Mouse (Mus musculus) intestine, embryonic 14.5 days (tissue): ENCODE results near the gene Pctp. TPM values are rescaled to one million over a fixed set of nuclear protein-coding genes. Genes with fewer than 3 reads are reported as not detected.

Source experiments
- ATAC-seq: fragments of 200-750 bp; cut with Nextera tagmentation; replicated peaks from 2 replicates; pipeline ENCODE4 v1.8.0; 2017; ENCODE audit warnings: low read depth, moderate number of reproducible peaks, moderate TSS enrichment, moderate library complexity; ENCODE audit not compliant: low FRiP score, low TSS enrichment
- DNase-seq: peaks from one replicate; pipeline ENCODE4 v3.0.0-alpha.2; 2018; ENCODE audit warnings: low spot score
- H3K27ac ChIP-seq: fragments of 300-500 bp; sonication (generic); 2 replicates; pipeline ENCODE4 v1.5.1; 2014; ENCODE audit warnings: low read depth, mild to moderate bottlenecking, control low read depth
- H3K27me3 ChIP-seq: fragments of 300-500 bp; sonication (generic); replicated peaks from 2 replicates; pipeline ENCODE4 v1.6.1; 2014; ENCODE audit warnings: low read length, control low read depth; ENCODE audit not compliant: control insufficient read depth, insufficient read depth
- H3K36me3 ChIP-seq: fragments of 300-500 bp; sonication (generic); 2 replicates; pipeline ENCODE4 v1.6.1; 2014; ENCODE audit warnings: low read length, control low read depth; ENCODE audit not compliant: control insufficient read depth, insufficient read depth
- H3K4me1 ChIP-seq: fragments of 300-500 bp; sonication (generic); replicated peaks from 2 replicates; pipeline ENCODE4 v1.6.1; 2014; ENCODE audit warnings: low read length, control low read depth, mixed read lengths; ENCODE audit not compliant: control insufficient read depth, insufficient read depth
- H3K4me2 ChIP-seq: fragments of 300-500 bp; sonication (generic); 2 replicates; pipeline ENCODE4 v1.6.1; 2014; ENCODE audit warnings: low read length
- H3K4me3 ChIP-seq: fragments of 300-500 bp; sonication (generic); 2 replicates; pipeline ENCODE4 v1.5.1; 2014; ENCODE audit warnings: low read depth, low read length, control low read depth, mixed read lengths
- H3K9ac ChIP-seq: fragments of 300-500 bp; sonication (generic); 2 replicates; pipeline ENCODE4 v1.6.1; 2014; ENCODE audit warnings: mild to moderate bottlenecking, low read length
- H3K9me3 ChIP-seq: fragments of 300-500 bp; sonication (generic); 2 replicates; pipeline ENCODE4 v1.6.1; 2016; ENCODE audit warnings: low read length, control low read depth; ENCODE audit not compliant: control insufficient read depth
- WGBS: fragments of 180-500 bp; shearing (Covaris S2); extraction: QIAGEN DNeasy Blood & Tissue Kit; methylation state at CpG from one replicate; pipeline ENCODE4 v1.1.7; 2014; 5-methylcytosine and 5-hydroxymethylcytosine counted together
- polyA plus RNA-seq: library from polyadenylated mRNA; unstranded; fragments of >200 nt; fragmentation: Nextera tagmentation; extraction: Ambion mirVana; gene quantifications from 2 replicates; pipeline ENCODE4 v1.2.1, GENCODE M21; 2014

The Pctp gene
- polyA plus RNA-seq, 1 experiment from 2014 or later, result 9.7 TPM

DNA sequence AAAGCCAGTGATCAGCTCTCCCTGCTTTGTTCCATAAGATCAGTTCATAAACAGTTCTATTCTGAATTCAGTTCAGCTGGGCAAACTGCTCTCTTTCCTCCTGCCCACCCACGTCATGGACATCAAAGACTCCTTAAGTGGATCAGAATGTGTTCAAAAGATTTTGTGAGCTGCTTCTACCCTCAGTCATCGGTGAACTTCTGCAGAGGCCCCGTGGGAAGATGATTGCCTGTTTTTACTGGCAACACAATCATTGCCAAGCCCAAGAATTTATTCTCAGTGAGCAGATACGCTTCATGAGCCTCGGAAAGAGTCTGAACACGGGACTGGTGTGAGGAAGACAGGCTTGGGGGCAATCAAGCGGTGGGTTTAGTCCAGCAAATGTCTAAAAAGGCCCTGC lies 24.5 kb upstream of the Pctp start:
- no peak overlapping the region for H3K4me2 ChIP-seq
- WGBS, result 56% methylated on average over 7 of the region's 7 CpGs
- no peak overlapping the region for H3K4me3 ChIP-seq
- H3K36me3 ChIP-seq, result no peaks in the 10 kb centered on the region
- H3K27me3 ChIP-seq, result 0 out of 2 replicates have a peak, but pooled peaks cover 3% of the 10 kb centered on the region
- H3K9me3 ChIP-seq, result no peaks in the 10 kb centered on the region
- H3K9ac ChIP-seq, result no peak overlapping the region
- DNase-seq (peak; percentile 46), ATAC-seq (no peak)
- H3K27ac ChIP-seq, result no peak overlapping the region
- H3K4me1 ChIP-seq, result peaks cover 11% of the 10 kb centered on the region; the same call in 1 of the 2 replicates

DNA sequence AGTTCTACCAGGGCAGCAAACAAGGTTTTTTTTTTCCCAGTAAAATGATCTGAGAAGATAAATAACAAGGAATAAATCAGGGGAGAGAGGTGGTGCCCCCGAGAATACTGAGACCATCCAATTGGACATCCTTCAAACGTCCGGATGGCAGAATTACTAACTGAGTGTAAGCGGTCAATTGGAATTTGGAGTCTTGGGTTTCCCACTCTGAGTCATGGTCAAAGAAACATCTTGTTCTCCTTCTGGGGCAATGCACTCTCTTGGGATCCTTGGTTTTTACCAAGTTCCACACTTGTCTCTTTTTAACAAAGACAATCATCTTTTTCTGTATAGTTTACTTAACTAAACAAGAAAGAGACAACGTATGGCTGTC lies 24.1 kb upstream of the Pctp start:
- no peak for DNase-seq
- no peaks in the 10 kb centered on the region for H3K36me3 ChIP-seq
- 59% methylated on average over 5 of the region's 5 CpGs for WGBS

DNA sequence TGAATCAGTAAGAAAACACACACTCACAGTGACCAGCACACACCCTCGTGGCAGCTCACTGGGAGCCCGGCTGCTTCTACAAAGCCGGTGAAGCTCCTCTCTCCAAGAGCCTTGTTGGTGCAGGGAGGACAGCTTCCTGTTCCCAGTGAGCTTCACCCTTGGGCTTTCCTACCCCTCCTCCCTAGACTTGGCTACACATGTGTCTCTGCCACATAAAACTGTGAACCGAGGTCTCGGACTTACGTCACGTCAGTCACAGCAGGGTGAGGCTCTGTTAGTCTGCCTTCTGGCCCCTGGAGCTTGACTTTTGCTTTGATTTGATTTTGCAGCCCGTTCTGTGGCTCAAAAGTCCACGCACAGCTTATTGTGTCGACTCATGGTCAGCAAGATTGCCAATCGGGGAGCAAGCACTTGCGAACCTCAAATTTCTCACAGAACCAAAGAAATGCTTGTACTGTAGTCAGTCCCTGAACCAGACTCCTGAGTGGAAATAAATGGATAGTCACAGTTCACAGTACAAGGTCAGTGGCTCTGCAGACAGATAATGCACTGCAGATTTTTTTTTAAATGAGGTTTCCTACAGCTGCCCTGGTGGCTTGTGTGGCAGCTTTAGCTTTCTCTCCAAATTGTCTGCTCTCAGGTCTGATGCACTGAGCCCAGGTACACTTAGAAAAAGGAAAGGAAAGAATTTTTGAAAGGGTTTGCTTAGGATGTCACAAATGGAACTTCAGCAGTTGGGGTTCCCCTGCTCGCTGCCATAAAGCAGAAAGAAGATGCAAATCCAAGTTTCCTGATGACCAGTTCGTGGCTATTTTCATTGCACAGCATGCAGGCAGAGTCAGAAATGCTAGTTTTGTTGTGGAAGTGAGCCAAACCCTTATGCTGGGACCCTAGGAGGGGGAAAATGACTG lies 23.5 kb upstream of the Pctp start:
- DNase-seq (peak; percentile 46), ATAC-seq (no peak)
- 0 out of 2 replicates have a peak, but pooled peaks cover under 1% of the 10 kb centered on the region for H3K27me3 ChIP-seq
- peaks cover 10% of the 10 kb centered on the region; the same call in 1 of the 2 replicates for H3K4me1 ChIP-seq
- no peaks in the 10 kb centered on the region for H3K9me3 ChIP-seq
- 62% methylated on average over 14 of the region's 14 CpGs for WGBS
- no peak overlapping the region for H3K4me2 ChIP-seq
- H3K36me3 ChIP-seq, result no peaks in the 10 kb centered on the region
- H3K27ac ChIP-seq, result no peak overlapping the region
- H3K9ac ChIP-seq, result no peak overlapping the region
- no peak overlapping the region for H3K4me3 ChIP-seq

More for the DNA sequence above, 24.1 kb upstream of the Pctp start:
- Histone ChIP-seq H3K4me1 (peaks cover 11% of the 10 kb centered on the region; the same call in 1 of the 2 replicates), H3K4me2 (no peak overlapping the region), H3K9me3 (no peaks in the 10 kb centered on the region), H3K9ac (no peak overlapping the region), H3K27ac (no peak overlapping the region), H3K4me3 (no peak overlapping the region), H3K27me3 (0 out of 2 replicates have a peak, but pooled peaks cover 3% of the 10 kb centered on the region)
- no peak for ATAC-seq

DNA sequence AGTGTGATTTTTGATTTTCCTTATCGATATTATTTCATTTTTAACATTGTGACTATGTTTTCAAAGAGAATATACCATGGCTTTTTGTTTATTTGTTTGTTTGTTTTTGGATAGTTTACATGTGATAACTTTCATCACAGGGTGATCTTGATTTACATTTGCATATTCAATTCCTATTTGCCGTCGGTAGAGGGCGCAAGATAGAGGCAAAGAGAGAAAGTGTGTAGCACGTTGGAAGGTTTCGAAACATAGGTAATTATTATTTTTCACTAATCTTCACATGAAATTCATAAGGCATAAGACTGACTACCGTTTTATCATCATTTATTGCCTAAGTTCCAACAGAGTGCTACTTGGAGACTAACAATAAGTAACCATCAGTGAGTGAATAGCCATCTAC lies 16.5 kb upstream of the Pctp start:
- H3K4me2 ChIP-seq, result no peak overlapping the region
- no peak overlapping the region for H3K9ac ChIP-seq
- WGBS, result 17% methylated on average over 7 of the region's 7 CpGs
- no peak overlapping the region for H3K27ac ChIP-seq
- DNase-seq (no peak), ATAC-seq (no peak)
- no peaks in the 10 kb centered on the region for H3K27me3 ChIP-seq
- H3K4me1 ChIP-seq, result no peaks in the 10 kb centered on the region
- H3K9me3 ChIP-seq, result no peaks in the 10 kb centered on the region
- H3K36me3 ChIP-seq, result no peaks in the 10 kb centered on the region
- no peak overlapping the region for H3K4me3 ChIP-seq

DNA sequence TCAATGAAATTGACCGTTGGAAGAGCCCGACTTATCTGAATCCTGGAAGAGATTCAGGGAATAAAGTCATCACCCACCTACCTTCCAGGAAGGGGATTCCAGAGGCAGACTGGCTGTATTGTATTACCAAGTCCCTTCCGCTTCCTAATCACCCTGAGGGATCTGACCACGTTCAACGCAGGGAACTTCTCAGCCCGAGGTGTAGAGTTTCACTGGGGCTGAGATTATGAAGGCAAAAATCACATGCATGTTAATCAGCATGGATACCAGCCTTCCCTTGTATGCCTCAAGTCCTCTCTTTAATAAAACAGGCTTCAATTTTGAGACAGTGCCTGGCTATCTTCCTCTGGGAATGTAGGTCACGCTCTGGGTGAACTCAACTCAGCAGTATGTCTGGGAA lies 12.6 kb upstream of the Pctp start:
- no peak for DNase-seq
- H3K27me3 ChIP-seq, result no peaks in the 10 kb centered on the region
- no peak overlapping the region for H3K4me2 ChIP-seq
- H3K4me1 ChIP-seq, result no peaks in the 10 kb centered on the region
- no peak for ATAC-seq
- H3K4me3 ChIP-seq, result no peak overlapping the region
- H3K36me3 ChIP-seq, result no peaks in the 10 kb centered on the region
- WGBS, result 63% methylated on average over 7 of the region's 7 CpGs
- H3K9ac ChIP-seq, result no peak overlapping the region
- H3K9me3 ChIP-seq, result no peaks in the 10 kb centered on the region
- H3K27ac ChIP-seq, result no peak overlapping the region

DNA sequence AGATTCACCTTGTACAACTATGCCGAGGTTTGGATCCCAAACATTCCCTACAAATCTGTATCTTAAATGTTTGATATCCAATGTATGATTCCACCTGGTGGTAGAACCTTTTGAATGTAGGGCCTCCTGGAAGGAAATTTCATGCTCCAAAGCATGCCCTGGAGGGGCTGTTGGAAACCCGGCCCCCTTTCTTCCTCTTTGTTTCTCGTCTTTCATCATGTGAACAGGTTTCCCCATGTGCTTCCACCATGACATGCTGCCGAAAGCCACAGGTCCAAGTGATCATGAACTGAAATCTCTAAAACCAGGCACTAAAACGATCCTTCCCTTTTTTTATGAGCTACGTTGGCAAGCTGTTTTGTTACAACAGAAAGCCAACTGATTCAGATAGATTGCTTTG lies 11.0 kb upstream of the Pctp start:
- H3K27me3 ChIP-seq, result no peaks in the 10 kb centered on the region
- H3K9ac ChIP-seq, result no peak overlapping the region
- no peak overlapping the region for H3K4me2 ChIP-seq
- ATAC-seq (no peak), DNase-seq (no peak)
- H3K9me3 ChIP-seq, result no peaks in the 10 kb centered on the region
- no peaks in the 10 kb centered on the region for H3K36me3 ChIP-seq
- no peaks in the 10 kb centered on the region for H3K4me1 ChIP-seq
- no peak overlapping the region for H3K4me3 ChIP-seq
- WGBS, result 92% methylated on average over 6 of the region's 6 CpGs
- H3K27ac ChIP-seq, result no peak overlapping the region

DNA sequence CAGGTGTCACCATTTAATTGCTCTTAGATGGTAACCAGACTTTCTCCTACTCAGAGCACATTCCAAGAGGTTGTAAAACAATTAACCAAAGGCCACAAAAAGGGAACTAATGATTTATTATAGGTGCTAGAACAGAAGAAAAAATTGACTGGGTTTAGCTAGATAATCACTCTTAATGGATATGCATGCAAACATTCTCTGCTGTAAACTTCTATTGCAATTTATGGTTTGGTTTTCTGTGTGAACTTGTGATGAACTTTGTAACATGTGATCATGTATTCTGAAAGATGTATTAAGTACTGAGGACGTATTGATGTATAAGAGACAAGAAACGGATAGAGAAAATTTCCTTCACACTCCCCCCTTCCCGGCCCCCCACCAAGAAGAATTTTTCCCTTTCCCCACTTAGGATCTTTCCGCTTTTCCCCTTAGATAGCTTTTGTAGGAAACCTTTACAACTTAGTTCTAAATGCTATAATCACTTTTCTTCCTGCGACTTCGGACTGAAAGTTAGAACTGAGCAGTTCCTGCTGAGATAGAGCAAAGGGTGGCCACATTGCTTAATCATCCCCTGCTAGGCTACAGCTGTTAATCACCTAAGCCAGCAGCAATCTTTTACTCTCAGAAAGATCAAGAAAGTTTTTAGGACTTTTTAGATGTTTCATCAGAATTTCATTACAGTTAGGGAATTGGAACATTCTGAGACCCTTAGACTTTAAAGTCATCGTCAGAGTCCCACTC lies 5.3 kb upstream of the Pctp start:
- DNase-seq (no peak), ATAC-seq (no peak)
- no peaks in the 10 kb centered on the region for H3K36me3 ChIP-seq
- H3K4me2 ChIP-seq, result no peak overlapping the region
- no peak overlapping the region for H3K4me3 ChIP-seq
- H3K27ac ChIP-seq, result no peak overlapping the region
- peaks cover 4% of the 10 kb centered on the region; the same call in 1 of the 2 replicates for H3K4me1 ChIP-seq
- H3K27me3 ChIP-seq, result no peaks in the 10 kb centered on the region
- 12% methylated on average over 7 of the region's 7 CpGs for WGBS
- no peaks in the 10 kb centered on the region for H3K9me3 ChIP-seq
- H3K9ac ChIP-seq, result no peak overlapping the region

DNA sequence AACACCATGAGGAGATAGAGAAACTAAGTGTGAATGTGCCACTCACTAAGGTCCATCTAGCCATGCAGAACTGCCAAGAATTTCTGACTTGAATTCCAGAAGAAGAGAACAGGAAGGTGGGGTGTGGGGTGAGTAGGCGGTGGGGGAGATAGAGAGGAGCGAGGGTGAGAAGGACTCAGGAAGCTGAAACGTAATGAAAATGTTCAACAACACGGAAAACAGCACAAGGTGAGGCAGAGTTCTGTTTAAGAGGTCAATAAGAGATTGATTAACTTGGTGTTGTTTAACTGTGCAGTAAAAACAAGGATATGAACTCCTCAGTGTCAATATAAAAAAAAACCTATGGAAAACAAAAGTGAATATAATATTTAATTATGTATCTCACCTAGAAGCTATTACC lies 3.4 kb upstream of the Pctp start:
- no peak overlapping the region for H3K27ac ChIP-seq
- 51% methylated on average over 4 of the region's 4 CpGs for WGBS
- no peak overlapping the region for H3K9ac ChIP-seq
- DNase-seq (no peak), ATAC-seq (no peak)
- H3K36me3 ChIP-seq, result no peaks in the 10 kb centered on the region
- peaks cover 9% of the 10 kb centered on the region; the same call in 1 of the 2 replicates for H3K4me1 ChIP-seq
- H3K9me3 ChIP-seq, result no peaks in the 10 kb centered on the region
- no peaks in the 10 kb centered on the region for H3K27me3 ChIP-seq
- no peak overlapping the region for H3K4me2 ChIP-seq
- no peak overlapping the region for H3K4me3 ChIP-seq
